Mouse (Mus musculus) gastrocnemius, postnatal 10 days (tissue): ENCODE measurements around the gene Thsd4. TPM values are rescaled to one million over a fixed set of nuclear protein-coding genes. Genes with fewer than 3 reads are reported as not detected.
"Not testable (repeated sequence)": the region's sequence is repeated elsewhere in the genome, so short reads cannot be mapped to it uniquely, and the experiment has no call there.

Experiments
- DNase-seq: peaks from one replicate; pipeline ENCODE4 v3.0.0; 2021; ENCODE audit warnings: mixed read lengths
- total RNA-seq, 2 experiments: library from RNA; stranded (reverse); gene quantifications; 2 replicates each; pipeline ENCODE4 v1.2.3; 2021

The Thsd4 gene
- total RNA-seq, 2 experiments from 2014 or later, result 5.9 to 9.1 TPM

DNA sequence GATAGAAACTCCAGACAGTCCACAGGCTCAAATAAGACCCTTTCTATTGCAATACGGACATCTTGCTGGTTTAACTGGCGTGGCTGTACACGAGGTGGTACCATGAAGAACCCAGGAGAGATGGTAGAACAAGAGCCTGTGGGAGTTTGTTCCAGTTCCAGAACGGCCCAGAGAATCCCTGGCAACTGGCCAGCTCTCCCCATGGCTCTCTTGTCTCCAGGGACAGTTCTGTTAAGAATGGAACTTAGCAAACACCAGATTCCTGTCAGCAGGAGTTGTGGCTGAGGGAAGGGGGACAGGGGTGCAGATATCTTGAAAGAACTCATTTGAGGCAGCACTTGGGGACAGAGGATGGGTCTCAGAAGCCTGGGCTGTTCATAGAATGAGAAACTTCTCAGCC lies 550.6 kb downstream of the Thsd4 start:
- DNase-seq, result peak; percentile 18

DNA sequence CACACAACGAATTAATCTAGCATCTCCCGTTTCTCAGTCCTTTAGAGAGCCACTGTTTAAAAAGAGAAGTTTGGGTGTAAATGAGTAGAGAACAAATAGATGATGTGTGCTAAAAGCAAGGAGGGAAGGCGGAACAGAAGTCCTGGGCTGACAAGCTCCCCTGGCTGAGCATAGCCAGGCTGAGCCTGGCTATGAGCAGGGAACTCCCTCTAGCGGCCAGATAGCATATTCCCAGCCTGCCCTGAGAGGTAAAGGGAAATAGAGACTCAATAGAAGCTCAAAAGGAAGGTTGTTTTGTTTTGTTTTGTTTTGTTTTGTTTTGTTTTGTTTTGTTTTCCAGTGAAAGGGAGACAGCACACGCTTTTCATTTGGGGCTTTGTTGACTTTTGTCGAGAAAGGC lies 552.5 kb downstream of the Thsd4 start:
- peak; percentile 57 for DNase-seq

DNA sequence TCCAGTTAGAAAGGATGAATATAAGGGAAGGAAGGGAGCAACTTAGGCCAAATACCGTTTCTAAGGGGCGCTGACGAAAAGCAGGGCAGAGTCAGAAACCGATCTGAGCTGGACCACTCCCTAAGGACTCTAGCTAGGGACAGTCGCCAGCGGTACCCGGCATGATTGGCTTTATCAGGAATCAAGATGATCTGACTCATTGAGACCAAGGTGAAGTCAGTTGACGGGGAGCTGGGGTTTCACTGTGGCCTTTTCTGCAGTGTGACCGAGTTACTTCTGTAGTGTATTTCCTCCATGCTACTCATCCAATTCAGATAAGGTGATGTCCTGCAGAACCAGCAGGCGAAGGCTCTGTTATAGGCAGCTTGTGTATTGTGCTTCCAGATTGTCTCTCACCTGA lies 556.8 kb downstream of the Thsd4 start:
- no peak for DNase-seq

DNA sequence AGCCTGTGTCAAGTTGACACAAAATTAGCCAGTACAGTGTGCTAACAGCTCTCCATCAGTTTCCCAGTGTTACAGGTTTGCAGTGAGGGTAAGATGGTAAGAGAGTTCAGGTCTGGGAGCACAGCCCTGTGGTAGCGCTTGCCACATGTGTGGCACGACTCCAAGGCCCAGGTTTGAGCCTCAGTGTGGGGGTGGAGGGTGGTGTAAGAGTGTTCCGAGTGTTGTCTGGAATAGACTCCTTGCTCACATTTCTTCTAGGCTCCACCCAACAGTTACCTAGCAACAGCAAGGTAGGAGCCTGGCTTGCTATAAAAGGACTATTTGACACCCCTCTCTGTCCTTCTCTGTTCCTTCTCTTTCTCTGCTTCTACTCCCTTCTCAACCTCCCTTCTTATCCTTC lies 557.5 kb downstream of the Thsd4 start:
- no peak for DNase-seq

DNA sequence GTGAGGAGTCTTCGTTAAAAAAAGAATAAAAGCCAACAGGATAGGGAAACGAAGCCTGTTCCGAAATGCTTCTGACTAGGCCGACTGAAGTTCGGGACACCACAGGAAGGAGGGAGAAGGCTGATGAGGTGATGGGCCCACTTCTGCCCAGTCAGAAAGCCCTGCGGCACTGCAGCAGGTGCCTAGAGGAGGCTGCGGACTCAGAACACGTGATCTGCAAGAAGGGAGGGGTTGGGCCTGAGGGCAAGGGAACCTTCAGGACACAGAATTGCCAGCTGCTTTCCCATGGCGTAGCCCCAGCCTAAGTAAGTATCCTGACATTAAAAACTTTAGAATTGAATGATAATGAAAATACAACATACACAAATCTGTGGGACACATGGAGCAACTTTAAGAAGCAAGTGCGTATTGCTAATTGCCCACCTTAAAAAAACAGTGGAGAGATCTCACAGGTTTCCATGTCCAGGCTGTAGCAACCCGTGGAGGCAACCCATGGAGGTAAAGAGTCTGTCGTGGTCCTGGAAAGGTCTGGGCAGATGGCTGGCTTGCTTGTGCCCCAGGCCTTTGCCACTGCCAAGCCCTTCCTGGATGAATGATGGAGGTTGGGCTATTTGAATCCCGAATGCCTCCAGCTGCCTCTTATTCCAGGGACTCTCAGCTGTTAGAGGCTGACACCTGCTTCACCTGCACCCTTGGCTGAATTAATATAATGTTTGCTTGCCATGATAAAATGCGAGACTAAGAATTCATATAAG lies 560.5 kb downstream of the Thsd4 start:
- DNase-seq, result no peak

DNA sequence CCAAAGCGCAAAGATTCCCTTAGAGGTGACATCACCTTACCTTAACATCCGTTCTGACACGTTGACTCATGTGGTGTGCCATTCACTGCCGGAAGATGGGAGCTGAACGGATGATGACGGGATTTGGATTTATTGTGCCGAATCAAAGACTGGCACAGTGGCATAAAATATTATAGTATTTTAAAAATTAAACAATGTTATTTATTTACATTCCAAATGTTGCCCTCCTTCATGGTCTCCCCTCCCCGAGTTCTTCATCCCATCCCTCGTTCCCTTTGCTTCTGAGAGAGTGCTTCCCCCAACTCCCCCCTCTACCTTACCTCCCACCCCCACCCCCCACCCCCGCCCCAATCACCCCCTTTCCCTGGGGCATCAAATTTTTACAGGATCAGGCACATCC lies 561.3 kb downstream of the Thsd4 start, which contains the start of gene Nr2e3:
Nr2e3 (minus strand) TSS at position 101 of the 400 bp plus-strand sequence.
- DNase-seq, result no peak

DNA sequence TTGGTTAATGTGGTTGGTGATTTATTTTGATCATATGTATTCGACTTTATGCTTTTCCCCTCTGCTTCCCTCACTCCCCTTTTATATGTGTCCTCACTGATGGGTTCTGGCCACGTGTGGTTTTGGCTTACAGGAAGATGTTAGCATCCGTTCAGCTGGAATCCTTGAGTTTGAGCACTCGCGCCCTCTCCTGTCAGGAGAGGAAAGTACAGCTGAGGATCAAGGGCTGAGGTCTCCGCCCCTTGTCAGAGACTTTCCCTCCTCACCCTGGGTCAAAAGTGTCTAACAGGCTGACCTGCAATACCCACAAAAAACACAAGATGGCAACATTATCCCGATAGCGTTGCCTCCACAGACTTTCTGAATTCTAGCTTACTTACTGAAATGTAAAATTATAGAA lies 562.6 kb downstream of the Thsd4 start:
- peak; percentile 76 for DNase-seq

DNA sequence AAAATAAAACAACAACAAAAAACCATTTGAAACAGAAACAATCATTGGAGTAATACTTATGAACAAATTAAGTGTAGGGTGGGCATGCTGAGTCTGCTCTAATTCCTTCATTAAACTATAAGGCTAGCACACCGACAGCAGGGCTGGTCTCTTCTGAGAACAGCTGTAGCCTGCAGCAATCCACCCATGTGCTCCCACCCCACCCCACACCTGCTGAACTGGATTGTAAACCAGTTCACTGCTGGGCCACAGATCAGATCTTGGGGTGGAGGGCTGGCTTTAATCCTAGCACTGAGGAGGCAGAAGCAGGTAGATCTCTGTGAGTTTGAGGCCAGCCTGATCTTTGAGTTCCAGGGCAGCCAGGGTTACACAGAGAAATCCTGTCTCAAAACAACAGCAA lies 563.7 kb downstream of the Thsd4 start:
- not testable (repeated sequence) for DNase-seq

DNA sequence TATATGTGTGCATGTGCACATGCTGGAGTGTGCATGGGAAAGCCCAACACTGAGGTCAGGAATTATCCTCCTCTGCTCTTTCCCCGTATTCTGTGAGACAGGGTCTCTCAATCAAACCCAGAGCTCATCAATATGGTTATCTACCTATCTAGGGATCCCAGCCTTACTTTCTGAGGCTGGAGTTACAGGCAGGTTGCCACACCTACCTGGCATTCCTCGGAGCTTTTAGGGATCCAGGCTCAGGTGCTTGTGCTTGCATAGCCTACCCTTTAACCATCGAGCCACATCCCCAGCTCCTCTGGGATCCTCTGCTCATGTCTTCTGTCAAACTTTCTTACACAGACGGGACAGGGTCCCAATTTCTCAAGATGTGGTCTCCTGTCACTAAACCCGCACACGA lies 565.4 kb downstream of the Thsd4 start:
- DNase-seq, result no peak

DNA sequence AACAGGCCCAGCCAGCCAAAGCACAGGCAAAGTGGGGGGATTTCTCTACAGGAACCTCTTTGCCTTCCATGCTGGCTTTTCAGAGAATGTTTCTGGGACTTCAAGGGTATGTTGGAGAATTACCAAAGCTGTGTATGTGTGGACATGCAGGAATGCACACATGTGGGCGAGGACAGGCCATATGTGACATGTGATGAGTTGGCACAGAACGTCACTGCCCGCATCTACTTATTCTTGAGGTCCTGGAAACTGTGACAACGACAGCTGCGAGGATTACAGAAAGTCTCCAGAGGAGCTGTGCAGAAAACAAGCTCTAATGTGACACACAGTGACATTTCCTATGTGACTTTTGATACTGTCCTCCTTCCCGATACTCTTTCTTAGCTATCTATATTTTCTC lies 566.2 kb downstream of the Thsd4 start:
- no peak for DNase-seq

DNA sequence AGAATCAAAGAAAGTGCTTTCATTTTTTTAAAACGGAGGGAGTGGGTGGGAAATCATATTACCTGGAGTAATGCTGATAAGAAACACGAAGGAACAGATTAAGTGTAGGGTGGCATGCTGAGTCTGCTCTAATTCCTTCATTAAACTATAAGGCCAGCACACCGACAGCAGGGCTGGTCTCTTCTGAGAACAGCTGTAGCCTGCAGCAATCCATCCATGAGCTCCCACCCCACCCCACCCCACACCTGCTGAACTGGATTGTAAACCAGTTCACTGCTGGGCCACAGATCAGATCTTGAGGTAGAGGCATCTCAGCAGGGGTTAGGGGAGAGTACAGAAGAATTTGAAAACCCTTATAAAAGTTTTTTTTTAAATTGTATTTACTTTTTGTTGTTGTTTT lies 566.6 kb downstream of the Thsd4 start:
- DNase-seq, result no peak

DNA sequence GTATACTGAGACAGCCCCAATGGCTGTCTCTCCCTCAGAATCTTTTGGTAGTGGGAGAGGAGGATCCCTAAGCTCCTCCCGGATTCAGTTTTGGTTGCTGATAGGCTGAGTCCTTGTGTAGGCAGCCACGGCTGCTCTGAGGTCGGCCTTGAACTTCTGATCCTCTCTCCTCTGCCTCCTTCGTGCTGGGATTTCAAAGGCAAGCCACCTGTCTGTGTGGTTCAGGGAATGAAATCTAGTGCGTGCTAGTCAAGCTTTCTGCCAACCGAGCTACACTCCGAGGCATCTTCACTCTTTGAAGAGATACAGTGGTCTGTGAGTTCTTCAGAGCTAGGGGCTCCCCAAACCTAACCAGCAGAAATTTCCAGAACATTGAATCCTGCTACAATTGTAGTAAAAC lies 568.3 kb downstream of the Thsd4 start:
- no peak for DNase-seq

DNA sequence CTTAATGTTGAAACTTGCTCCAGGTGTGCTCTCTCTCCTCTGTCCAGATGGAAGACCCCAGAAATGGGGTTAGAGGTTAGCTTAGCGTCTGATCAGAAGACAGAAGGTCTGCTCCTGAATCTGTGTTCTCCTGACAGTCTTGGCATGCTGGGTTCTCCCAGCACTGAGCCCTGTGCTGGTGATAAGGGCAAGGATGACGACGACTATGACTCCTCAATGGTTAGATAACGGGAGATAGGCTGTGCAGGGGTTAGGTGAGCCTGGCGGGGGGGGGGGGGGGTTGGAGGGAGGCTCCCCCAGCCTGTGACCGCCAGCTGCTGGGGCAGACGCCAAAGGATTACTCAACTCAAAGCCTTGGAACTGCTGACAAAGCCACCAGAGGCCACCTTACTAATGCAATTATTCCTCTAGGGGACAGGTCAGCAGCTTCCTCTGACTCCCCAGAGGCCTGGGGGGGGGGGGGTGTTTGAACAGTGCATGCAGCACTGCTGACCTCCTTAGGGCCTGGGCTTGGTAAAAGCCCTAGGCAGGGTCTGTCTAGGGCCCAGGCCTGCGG lies 569.3 kb downstream of the Thsd4 start:
- DNase-seq, result no peak

DNA sequence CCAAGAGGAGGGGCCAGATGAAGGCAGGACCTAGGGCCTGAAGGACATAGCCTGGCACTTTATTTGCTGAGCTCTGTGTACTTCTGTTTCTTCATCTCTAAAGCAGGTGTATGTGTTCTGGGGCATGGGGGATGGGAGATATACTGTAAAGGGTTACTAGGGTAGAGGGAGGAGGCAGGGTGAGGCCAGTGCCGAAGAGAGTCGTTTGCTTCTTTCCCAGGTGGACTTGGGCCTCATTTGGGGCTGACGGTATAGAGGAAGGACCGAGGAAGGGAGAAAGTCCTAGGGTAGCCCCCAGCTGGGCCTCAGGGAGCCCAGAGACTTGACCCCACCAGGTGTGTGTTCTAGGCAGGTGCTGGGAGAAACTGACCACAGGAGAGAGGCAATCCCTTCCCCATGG lies 569.9 kb downstream of the Thsd4 start:
- DNase-seq, result no peak

DNA sequence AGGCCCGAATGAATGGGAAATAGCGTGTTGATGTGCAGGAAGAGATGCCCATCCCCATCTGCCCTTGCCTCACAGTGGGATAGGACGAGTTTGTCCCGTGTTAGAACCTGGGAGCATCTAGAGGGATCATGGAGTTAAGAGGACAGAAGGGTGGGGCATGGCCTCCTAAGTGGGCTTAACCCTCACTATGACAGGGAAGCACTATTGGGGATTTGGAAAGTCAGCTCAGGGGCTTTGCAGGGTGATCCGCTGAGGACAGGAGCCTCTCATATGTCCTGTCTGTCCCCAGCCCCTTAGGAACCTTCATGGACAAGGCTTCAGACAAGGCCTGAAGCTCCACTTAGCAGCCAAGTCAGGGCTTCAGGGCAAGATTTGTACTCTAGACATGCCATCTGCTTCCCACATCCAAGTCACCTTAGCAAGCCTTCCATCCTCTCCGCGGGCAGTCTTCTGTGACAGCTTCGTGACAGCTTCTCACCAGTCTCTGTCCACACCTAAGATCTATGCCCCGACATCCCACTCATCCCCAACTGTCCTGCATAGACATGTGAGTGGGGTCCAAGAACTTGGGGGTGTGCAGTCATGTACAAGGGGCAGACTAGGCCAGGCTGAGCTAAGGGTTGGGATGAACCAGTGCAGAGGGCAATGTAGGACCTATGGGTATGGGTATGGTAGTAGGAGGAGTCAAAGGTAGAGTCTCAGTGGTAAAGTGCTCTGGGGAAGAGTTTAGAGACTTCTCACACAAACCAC lies 570.7 kb downstream of the Thsd4 start:
- no peak for DNase-seq

DNA sequence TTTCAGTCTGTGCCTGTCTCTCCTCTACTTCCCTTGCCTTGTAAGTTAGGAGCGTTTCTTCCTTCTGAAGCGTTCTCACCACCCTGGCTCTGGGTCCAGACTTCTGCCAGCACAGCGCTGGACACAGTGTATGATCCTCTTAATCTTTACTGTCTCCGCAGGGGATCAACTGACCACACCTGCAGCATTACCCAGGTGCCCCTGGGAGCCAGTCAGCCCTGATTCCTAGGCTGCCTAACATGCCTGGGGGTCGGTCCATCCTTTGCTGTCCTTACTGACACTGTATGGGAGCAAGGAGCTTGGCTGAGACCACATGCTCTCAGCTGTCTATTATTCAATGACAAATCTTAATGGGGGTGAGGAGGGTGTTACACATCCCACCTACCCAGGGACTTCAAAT lies 571.9 kb downstream of the Thsd4 start:
- no peak for DNase-seq

DNA sequence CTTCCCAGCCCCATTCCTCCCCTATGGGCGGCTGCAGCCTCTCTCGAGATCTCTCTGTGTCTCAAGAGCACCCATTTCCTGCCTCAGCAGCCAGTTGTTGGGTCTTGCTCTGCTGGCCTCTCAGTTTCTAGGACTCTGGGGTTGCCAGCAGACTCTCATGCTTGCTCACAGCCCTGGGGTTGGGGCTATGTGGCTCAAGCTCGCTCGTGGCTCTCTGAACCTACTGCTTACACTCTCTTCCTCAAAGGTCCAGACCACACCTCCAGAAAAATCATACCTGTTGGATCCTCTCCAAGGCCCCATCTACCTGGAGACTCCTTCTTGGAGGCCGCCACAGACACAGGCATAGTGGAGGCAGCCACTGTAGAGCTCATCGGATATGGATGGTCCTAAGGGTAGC lies 572.3 kb downstream of the Thsd4 start:
- no peak for DNase-seq

DNA sequence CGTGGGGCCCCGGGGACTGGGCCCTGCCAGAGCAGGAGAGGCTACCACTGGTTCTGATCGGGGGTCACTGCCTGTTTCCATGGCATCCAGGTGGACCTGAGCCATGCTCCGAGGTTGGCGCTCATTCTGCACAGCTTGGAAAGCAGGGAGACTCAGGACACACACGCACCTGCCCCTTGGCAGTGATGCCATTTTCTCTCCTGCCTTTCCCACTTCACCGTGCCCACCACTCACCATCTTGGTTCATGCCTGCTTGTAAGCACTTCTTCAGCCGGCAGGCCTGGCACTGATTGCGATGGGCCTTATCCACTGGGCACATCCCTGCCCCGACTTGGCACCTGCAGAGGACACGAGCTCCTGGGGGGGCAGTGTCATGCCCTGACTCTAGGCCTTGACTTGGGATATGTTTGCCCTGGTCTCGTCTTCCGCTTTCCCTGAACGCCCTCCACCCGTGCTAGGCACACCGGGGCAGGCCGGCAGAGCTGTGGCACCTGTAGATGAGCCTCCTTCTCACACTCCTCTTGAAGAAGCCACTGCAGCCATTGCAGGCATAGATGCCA lies 573.1 kb downstream of the Thsd4 start:
- no peak for DNase-seq

DNA sequence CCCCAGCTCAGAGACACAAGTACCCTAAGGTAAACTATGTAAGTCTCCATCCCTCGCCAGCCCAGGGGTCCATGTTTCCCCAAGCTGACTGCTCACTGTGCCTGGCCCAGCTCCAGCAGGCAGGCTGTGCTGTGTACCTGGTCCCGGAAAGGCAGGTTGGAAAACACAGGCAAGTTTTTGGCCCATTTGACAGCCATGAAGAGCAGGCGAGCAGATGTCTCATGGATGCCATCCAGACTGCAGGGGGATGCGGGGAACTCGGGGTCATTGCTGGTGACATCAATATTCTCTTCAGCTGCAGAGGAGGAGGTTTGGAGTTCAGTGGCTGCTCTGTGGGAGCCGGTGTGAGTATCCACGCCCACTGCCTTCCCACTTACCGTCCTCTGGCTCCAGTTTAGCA lies 573.6 kb downstream of the Thsd4 start:
- no peak for DNase-seq

DNA sequence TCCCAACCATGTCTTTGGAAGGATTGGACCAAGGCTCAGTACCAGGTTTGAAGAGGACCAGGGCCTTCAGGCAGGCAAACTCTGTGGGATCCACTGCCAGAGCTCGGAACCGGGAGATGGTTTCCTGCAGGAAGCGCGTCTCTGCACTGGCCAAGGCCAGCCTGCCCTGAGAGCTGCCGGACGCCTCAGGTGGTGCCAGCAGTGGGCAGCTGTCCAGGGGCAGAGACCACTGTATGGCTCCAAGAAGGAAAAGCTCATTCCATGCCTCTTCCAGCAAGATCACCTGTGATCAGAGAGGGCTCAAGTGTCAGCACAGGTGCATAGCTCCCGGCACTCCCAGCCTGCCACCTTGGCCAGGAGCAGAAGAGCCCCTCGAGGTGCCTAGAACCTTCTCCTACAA lies 574.6 kb downstream of the Thsd4 start:
- no peak for DNase-seq

DNA sequence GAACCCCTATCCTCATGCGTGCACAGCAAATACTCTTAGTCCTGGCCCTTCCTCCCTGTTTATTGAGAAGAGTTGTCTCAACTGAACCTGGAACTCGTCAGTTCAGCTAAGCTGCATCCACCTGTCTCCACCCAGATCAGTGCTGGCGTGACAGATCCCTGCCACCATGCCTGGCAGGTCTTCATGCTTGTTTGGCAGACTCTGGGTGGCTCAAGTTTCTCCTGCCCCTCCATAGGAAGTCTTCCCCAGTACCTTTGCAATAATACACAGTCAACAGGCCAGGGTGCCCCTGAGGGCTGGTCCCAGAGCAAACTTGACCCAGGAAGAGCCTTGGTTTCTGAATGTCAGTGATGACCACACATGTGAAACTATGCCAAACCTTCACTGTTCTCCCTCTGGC lies 576.6 kb downstream of the Thsd4 start:
- no peak for DNase-seq

DNA sequence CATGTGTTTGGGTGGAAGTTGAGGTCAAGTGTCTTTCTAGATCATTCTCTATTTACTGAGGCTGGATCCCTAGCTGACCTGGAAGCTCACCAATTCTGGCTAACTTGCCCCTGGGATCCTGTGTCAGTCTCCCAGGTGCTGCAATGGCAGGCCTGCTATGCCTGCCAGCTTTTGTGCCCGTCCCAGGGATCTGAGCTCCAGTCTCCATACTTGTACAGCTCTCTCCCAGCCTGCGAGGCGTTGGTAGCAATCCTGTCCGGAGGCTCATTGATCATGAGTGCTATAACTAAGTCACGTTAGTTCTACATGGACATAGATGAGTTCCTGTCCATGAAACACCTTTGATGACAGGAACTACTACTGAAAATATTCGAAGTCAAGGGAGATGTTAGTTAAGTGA lies 578.0 kb downstream of the Thsd4 start:
- DNase-seq, result no peak

DNA sequence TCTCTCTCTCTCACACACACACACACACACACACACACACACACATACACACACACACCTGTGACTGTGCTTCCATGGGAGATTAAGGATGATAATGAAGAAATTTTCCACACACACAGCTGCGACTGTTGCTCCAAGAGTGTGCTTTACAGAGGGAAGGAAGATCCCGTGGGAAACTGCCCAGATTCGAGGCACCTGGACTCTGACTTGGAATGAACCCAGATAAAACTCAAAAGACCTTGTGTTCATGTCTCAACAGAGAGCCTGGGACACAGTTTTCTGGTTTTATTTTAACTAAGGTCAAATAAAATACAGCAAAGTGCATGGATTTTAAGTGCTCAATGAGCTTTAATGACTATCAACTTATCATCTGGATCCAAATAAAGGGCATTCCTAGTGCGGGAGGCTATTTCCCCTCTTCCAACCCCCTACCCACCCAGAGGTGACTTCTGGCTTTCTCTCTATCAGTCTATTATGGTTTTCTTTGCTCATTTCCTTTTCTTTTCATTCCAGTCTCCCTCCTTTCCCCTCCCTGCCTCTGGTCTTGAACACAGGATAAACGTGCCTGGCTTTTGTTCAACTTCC lies 579.3 kb downstream of the Thsd4 start:
- DNase-seq, result no peak
